Mouse (Mus musculus): ENCODE data around the gene Slc12a1.

- TF ChIP-seq GATA1 (IDR thresholded peaks at IDR 0.05; ENCODE audit: borderline replicate concordance, low read length) (no peak), FLI1 (IDR thresholded peaks at IDR 0.05; ENCODE audit: low read length) (no peak)
Observed at GRCm38 (mm10) chr2:125255886-125256285, 103.6 kb downstream of the Slc12a1 start.

All from megakaryocyte, embryonic 14.5 days (primary cell).